Mouse (Mus musculus) hindbrain, postnatal 0 days (tissue): ENCODE results near the gene Mpzl2. TPM values are rescaled to one million over a fixed set of nuclear protein-coding genes. Genes with fewer than 3 reads are reported as not detected.
"Not testable (repeated sequence)": the region's sequence is repeated elsewhere in the genome, so short reads cannot be mapped to it uniquely, and the experiment has no call there.

ENCODE experiments used
- ATAC-seq: fragments of 200-750 bp; cut with Nextera tagmentation; 2 replicates; pipeline ENCODE4 v1.8.0; 2017; ENCODE audit warnings: mild to moderate bottlenecking, moderate TSS enrichment, moderate library complexity
- DNase-seq: peaks from one replicate; pipeline ENCODE4 v3.0.0-alpha.2; 2015; ENCODE audit warnings: low spot score
- H3K27ac ChIP-seq: fragments of 300-500 bp; sonication (generic); 2 replicates; pipeline ENCODE4 v1.5.1; 2014; ENCODE audit warnings: mild to moderate bottlenecking
- H3K27me3 ChIP-seq: fragments of 300-500 bp; sonication (generic); 2 replicates; pipeline ENCODE4 v1.6.1; 2014; ENCODE audit warnings: low read length, mixed read lengths; ENCODE audit not compliant: insufficient read depth
- H3K36me3 ChIP-seq: fragments of 300-500 bp; sonication (generic); 2 replicates; pipeline ENCODE4 v1.6.1; 2014; ENCODE audit warnings: low read length, mixed read lengths; ENCODE audit not compliant: insufficient read depth
- H3K4me1 ChIP-seq: fragments of 300-500 bp; sonication (generic); 2 replicates; pipeline ENCODE4 v1.6.1; 2014; ENCODE audit warnings: antibody characterized with exemption, low read length, mixed read lengths; ENCODE audit not compliant: insufficient read depth
- H3K4me2 ChIP-seq: fragments of 300-500 bp; sonication (generic); 2 replicates; pipeline ENCODE4 v1.6.1; 2014; ENCODE audit warnings: low read depth, mild to moderate bottlenecking, low read length, moderate library complexity, mixed read lengths
- H3K4me3 ChIP-seq: fragments of 300-500 bp; sonication (generic); 2 replicates; pipeline ENCODE4 v1.5.1; 2014; ENCODE audit warnings: low read length
- H3K9ac ChIP-seq: fragments of 300-500 bp; sonication (generic); replicated peaks from 2 replicates; pipeline ENCODE4 v1.6.1; 2014; ENCODE audit warnings: mild to moderate bottlenecking, low read length, moderate library complexity, mixed read lengths
- H3K9me3 ChIP-seq: fragments of 300-500 bp; sonication (generic); 2 replicates; pipeline ENCODE4 v1.6.1; 2016; ENCODE audit warnings: low read length, mixed read lengths
- CTCF ChIP-seq: IDR thresholded peaks from 2 replicates; pipeline ENCODE4 v1.5.1; 2016; ENCODE audit warnings: antibody characterized with exemption, control low read depth, low read depth
- WGBS: fragments of 180-500 bp; shearing (Covaris S2); extraction: QIAGEN DNeasy Blood & Tissue Kit; methylation state at CpG from one replicate; pipeline ENCODE4 v1.1.7; 2014; 5-methylcytosine and 5-hydroxymethylcytosine counted together
- polyA plus RNA-seq: library from polyadenylated mRNA; unstranded; fragments of >200 nt; fragmentation: Nextera tagmentation; extraction: Ambion mirVana; gene quantifications from 2 replicates; pipeline ENCODE4 v1.2.1, GENCODE M21; 2015
- total RNA-seq: library from RNA; depleted of rRNA; stranded (reverse); fragments of >200 nt; gene quantifications from 2 replicates; pipeline ENCODE4 v1.2.3, GENCODE M21; 2014

The Mpzl2 gene
- total and polyA plus RNA-seq, 2 experiments from 2014 or later = 4.1 TPM

- ATAC-seq (no peak), DNase-seq (no peak)
- Histone ChIP-seq H3K27ac (no peak overlapping the region), H3K36me3 (no peaks in the 10 kb centered on the region), H3K27me3 (no peaks in the 10 kb centered on the region), H3K9ac (no peak overlapping the region), H3K4me2 (no peak overlapping the region), H3K4me1 (no peaks in the 10 kb centered on the region), H3K9me3 (no peaks in the 10 kb centered on the region), H3K4me3 (no peak overlapping the region)
- 70% methylated on average over 8 of the region's 8 CpGs for WGBS
- TF ChIP-seq CTCF = no peak
These were observed 12.2 kb upstream of the Mpzl2 start for GRCm38 (mm10) chr9:45027376-45027775.

GRCm38 (mm10) chr9:45030341-45030740 is 9.3 kb upstream of the Mpzl2 start:
- no peak overlapping the region for H3K4me2 ChIP-seq
- no peak overlapping the region for H3K9ac ChIP-seq
- no peak overlapping the region for H3K4me3 ChIP-seq
- no peaks in the 10 kb centered on the region for H3K27me3 ChIP-seq
- no peaks in the 10 kb centered on the region for H3K9me3 ChIP-seq
- WGBS = 71% methylated on average over 6 of the region's 6 CpGs
- TF ChIP-seq CTCF = no peak
- H3K4me1 ChIP-seq = no peaks in the 10 kb centered on the region
- no peaks in the 10 kb centered on the region for H3K36me3 ChIP-seq
- H3K27ac ChIP-seq = no peak overlapping the region
- DNase-seq (no peak), ATAC-seq (no peak)

- H3K4me3 ChIP-seq = no peak overlapping the region
- no peak for ATAC-seq
- no peaks in the 10 kb centered on the region for H3K36me3 ChIP-seq
- H3K9me3 ChIP-seq = no peaks in the 10 kb centered on the region
- TF ChIP-seq CTCF = no peak
- H3K4me2 ChIP-seq = no peak overlapping the region
- H3K27ac ChIP-seq = no peak overlapping the region
- 73% methylated on average over 2 of the region's 2 CpGs for WGBS
- H3K9ac ChIP-seq = no peak overlapping the region
- H3K4me1 ChIP-seq = no peaks in the 10 kb centered on the region
- H3K27me3 ChIP-seq = no peaks in the 10 kb centered on the region
- DNase-seq = no peak
These were observed 7.3 kb upstream of the Mpzl2 start for GRCm38 (mm10) chr9:45032261-45032660.

- ATAC-seq = no peak
- WGBS = 74% methylated on average over 3 of the region's 3 CpGs
- no peak overlapping the region for H3K4me3 ChIP-seq
These were observed 5.1 kb upstream of the Mpzl2 start for GRCm38 (mm10) chr9:45034526-45034925.

GRCm38 (mm10) chr9:45037803-45038202 is 1.8 kb upstream of the Mpzl2 start:
- not testable (repeated sequence) for H3K27ac ChIP-seq, H3K4me2 ChIP-seq, H3K36me3 ChIP-seq, H3K4me3 ChIP-seq, H3K9ac ChIP-seq, DNase-seq, H3K9me3 ChIP-seq, ATAC-seq, H3K4me1 ChIP-seq
- 89% methylated on average over 1 of the region's 1 CpGs for WGBS
- H3K27me3 ChIP-seq = peaks cover 34% of the 10 kb centered on the region

More at GRCm38 (mm10) chr9:45034526-45034925, 5.1 kb upstream of the Mpzl2 start:
- Histone ChIP-seq H3K4me1 (no peaks in the 10 kb centered on the region), H3K27ac (no peak overlapping the region), H3K36me3 (no peaks in the 10 kb centered on the region), H3K27me3 (peaks cover 4% of the 10 kb centered on the region; the same call in 1 of the 2 replicates), H3K9me3 (no peaks in the 10 kb centered on the region), H3K9ac (no peak overlapping the region), H3K4me2 (no peak overlapping the region)
- TF ChIP-seq CTCF = no peak
- no peak for DNase-seq

- 15% methylated on average over 14 of the region's 14 CpGs for WGBS
- Histone ChIP-seq H3K27me3 (peaks cover 47% of the 10 kb centered on the region), H3K27ac (no peak overlapping the region), H3K4me1 (no peaks in the 10 kb centered on the region; the same call in 1 of the 2 replicates), H3K9me3 (no peaks in the 10 kb centered on the region), H3K9ac (no peak overlapping the region), H3K36me3 (no peaks in the 10 kb centered on the region), H3K4me2 (0 out of 2 replicates have a peak overlapping the region, but pooled peaks have one; percentile 13), H3K4me3 (no peak overlapping the region)
- no peak for DNase-seq
- no peak for TF ChIP-seq CTCF
- no peak for ATAC-seq
These were observed 657 bp downstream of the Mpzl2 start for GRCm38 (mm10) chr9:45040066-45040845.

GRCm38 (mm10) chr9:45041131-45041838 is 1.7 kb downstream of the Mpzl2 start:
- Histone ChIP-seq H3K27me3 (peaks cover 47% of the 10 kb centered on the region), H3K4me1 (no peaks in the 10 kb centered on the region; the same call in 1 of the 2 replicates), H3K27ac (no peak overlapping the region), H3K4me3 (no peak overlapping the region), H3K9me3 (no peaks in the 10 kb centered on the region), H3K9ac (no peak overlapping the region), H3K4me2 (no peak overlapping the region), H3K36me3 (no peaks in the 10 kb centered on the region)
- whole genome bisulfite sequencing = 35% methylated on average over 17 of the region's 17 CpGs
- no peak for ATAC-seq
- no peak for TF ChIP-seq CTCF
- peak; percentile 13 for DNase-seq
